Mouse (Mus musculus): ENCODE results near the gene Tln2. TPM values are rescaled to one million over a fixed set of nuclear protein-coding genes. Genes with fewer than 3 reads are reported as not detected.

The Tln2 gene
- polyA plus RNA-seq, 1 experiment from 2014 or later, result 24.0 TPM

- Histone ChIP-seq H3K27me3 (ENCODE audit: control insufficient read depth, insufficient read depth, low read length) (no peaks in the 10 kb centered on the region), H3K36me3 (ENCODE audit: control insufficient read depth, insufficient read depth, low read length) (no peaks in the 10 kb centered on the region; the same call in 1 of the 2 replicates), H3K4me1 (ENCODE audit: control insufficient read depth, insufficient read depth, low read length) (no peaks in the 10 kb centered on the region), H3K9me3 (ENCODE audit: control insufficient read depth, low read length) (no peaks in the 10 kb centered on the region), H3K27ac (ENCODE audit: low read depth, low read length) (no peak overlapping the region), H3K4me2 (replicated peaks; ENCODE audit: low read depth, low read length) (no peak overlapping the region), H3K4me3 (ENCODE audit: low read length) (no peak overlapping the region), H3K9ac (ENCODE audit: low read depth, low read length) (no peak overlapping the region)
- WGBS, result 66% methylated on average over 9 of the region's 9 CpGs
- ATAC-seq (ENCODE audit: low FRiP score, low TSS enrichment), result no peak
These were observed 341.5 kb downstream of the Tln2 start for GRCm38 (mm10) chr9:67218001-67218400.

DNA sequence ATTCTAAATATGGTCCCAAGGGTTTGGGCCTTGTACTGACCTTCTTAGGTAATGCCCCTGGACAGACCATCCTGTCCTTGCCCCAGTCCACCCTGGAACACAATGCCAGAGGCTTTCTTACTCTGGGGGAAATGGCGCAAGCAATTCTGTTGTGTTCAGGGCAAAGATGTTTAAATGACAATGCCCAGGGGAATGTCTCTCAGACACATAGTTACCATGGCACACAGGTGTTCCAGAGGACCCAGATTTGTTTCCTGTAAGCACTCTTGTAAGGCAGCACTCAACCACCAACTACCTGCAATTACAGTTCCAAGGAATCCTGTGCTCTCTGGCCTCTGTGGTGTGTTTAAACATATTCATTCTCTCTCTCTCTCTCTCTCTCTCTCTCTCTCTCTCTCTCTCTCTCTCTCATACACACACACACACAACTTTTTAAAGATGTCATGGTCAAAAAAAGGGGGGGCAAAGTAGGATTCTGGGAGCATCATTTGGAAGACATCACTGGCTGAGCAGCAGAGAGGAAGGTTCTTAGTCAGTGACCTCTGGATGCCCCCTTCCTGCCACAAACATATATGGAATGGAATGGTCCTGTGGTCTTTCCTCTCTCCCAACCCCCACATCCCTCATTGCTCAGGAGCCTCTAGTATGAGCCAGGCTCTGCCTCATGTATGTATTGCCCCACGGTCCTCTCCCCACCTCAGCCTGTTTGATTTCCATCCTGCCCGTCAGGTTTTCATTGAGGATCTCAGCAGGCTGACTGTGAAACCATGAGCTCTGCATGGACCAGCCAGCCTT lies 345.1 kb downstream of the Tln2 start:
- H3K9ac ChIP-seq (ENCODE audit: low read depth, low read length), result no peak overlapping the region
- 91% methylated on average over 3 of the region's 3 CpGs for WGBS

GRCm38 (mm10) chr9:67213275-67213674 lies 346.2 kb downstream of the Tln2 start:
- Histone ChIP-seq H3K4me3 (ENCODE audit: low read length) (no peak overlapping the region), H3K9ac (ENCODE audit: low read depth, low read length) (no peak overlapping the region), H3K4me2 (replicated peaks; ENCODE audit: low read depth, low read length) (peak overlapping the region; percentile 6; the same call in 1 of the 2 replicates), H3K27ac (ENCODE audit: low read depth, low read length) (no peak overlapping the region), H3K36me3 (ENCODE audit: control insufficient read depth, insufficient read depth, low read length) (no peaks in the 10 kb centered on the region), H3K4me1 (ENCODE audit: control insufficient read depth, insufficient read depth, low read length) (peaks cover 4% of the 10 kb centered on the region; the same call in 1 of the 2 replicates), H3K27me3 (ENCODE audit: control insufficient read depth, insufficient read depth, low read length) (no peaks in the 10 kb centered on the region), H3K9me3 (ENCODE audit: control insufficient read depth, low read length) (no peaks in the 10 kb centered on the region)
- ATAC-seq (ENCODE audit: low FRiP score, low TSS enrichment), result peak; percentile 82; the same call in 1 of the 2 replicates
- 61% methylated on average over 6 of the region's 6 CpGs for WGBS

More for the DNA sequence above, 345.1 kb downstream of the Tln2 start:
- no peaks in the 10 kb centered on the region for H3K9me3 ChIP-seq (ENCODE audit: control insufficient read depth, low read length)
- no peak overlapping the region for H3K4me3 ChIP-seq (ENCODE audit: low read length)
- ATAC-seq (ENCODE audit: low FRiP score, low TSS enrichment), result no peak
- H3K4me1 ChIP-seq (ENCODE audit: control insufficient read depth, insufficient read depth, low read length), result no peaks in the 10 kb centered on the region
- H3K27ac ChIP-seq (ENCODE audit: low read depth, low read length), result no peak overlapping the region
- H3K4me2 ChIP-seq (replicated peaks; ENCODE audit: low read depth, low read length), result no peak overlapping the region
- H3K27me3 ChIP-seq (ENCODE audit: control insufficient read depth, insufficient read depth, low read length), result no peaks in the 10 kb centered on the region
- H3K36me3 ChIP-seq (ENCODE audit: control insufficient read depth, insufficient read depth, low read length), result no peaks in the 10 kb centered on the region; the same call in 1 of the 2 replicates

DNA sequence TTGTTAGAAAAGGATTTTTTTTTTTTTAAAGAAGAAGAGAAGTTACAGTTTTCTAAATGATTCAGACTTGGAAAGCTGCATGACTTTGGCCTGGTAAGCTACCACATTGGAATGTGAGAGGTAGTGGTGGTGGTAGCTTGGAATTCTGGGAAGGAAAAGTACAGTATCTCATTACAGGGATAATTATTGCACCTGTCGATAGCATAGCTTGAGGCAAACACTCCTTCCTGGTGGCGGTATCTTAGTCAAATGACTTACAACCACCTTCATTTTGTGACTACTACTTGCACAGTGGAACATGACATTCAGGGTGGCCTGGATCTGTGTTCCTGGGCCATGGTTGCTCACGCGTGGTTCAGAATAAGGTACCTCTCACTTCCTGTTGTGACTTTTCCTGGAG lies 348.3 kb downstream of the Tln2 start:
- no peak overlapping the region for H3K27ac ChIP-seq (ENCODE audit: low read depth, low read length)
- peaks cover 6% of the 10 kb centered on the region; the same call in 1 of the 2 replicates for H3K4me1 ChIP-seq (ENCODE audit: control insufficient read depth, insufficient read depth, low read length)
- 89% methylated on average over 4 of the region's 4 CpGs for WGBS
- H3K4me3 ChIP-seq (ENCODE audit: low read length), result no peak overlapping the region
- ATAC-seq (ENCODE audit: low FRiP score, low TSS enrichment), result no peak
- H3K4me2 ChIP-seq (replicated peaks; ENCODE audit: low read depth, low read length), result no peak overlapping the region
- no peaks in the 10 kb centered on the region for H3K9me3 ChIP-seq (ENCODE audit: control insufficient read depth, low read length)
- no peak overlapping the region for H3K9ac ChIP-seq (ENCODE audit: low read depth, low read length)
- no peaks in the 10 kb centered on the region for H3K27me3 ChIP-seq (ENCODE audit: control insufficient read depth, insufficient read depth, low read length)
- no peaks in the 10 kb centered on the region for H3K36me3 ChIP-seq (ENCODE audit: control insufficient read depth, insufficient read depth, low read length)

GRCm38 (mm10) chr9:67209451-67209850 lies 350.1 kb downstream of the Tln2 start:
- 96% methylated on average over 9 of the region's 9 CpGs for WGBS
- H3K27me3 ChIP-seq (ENCODE audit: control insufficient read depth, insufficient read depth, low read length), result no peaks in the 10 kb centered on the region
- no peak overlapping the region for H3K27ac ChIP-seq (ENCODE audit: low read depth, low read length)
- no peak overlapping the region for H3K4me3 ChIP-seq (ENCODE audit: low read length)
- no peak for ATAC-seq (ENCODE audit: low FRiP score, low TSS enrichment)
- H3K9ac ChIP-seq (ENCODE audit: low read depth, low read length), result no peak overlapping the region
- H3K4me2 ChIP-seq (replicated peaks; ENCODE audit: low read depth, low read length), result no peak overlapping the region
- no peaks in the 10 kb centered on the region for H3K36me3 ChIP-seq (ENCODE audit: control insufficient read depth, insufficient read depth, low read length)
- peaks cover 6% of the 10 kb centered on the region; the same call in 1 of the 2 replicates for H3K4me1 ChIP-seq (ENCODE audit: control insufficient read depth, insufficient read depth, low read length)
- no peaks in the 10 kb centered on the region for H3K9me3 ChIP-seq (ENCODE audit: control insufficient read depth, low read length)

GRCm38 (mm10) chr9:67208420-67208819 lies 351.1 kb downstream of the Tln2 start:
- H3K4me2 ChIP-seq (replicated peaks; ENCODE audit: low read depth, low read length), result no peak overlapping the region
- no peak overlapping the region for H3K9ac ChIP-seq (ENCODE audit: low read depth, low read length)
- no peaks in the 10 kb centered on the region for H3K36me3 ChIP-seq (ENCODE audit: control insufficient read depth, insufficient read depth, low read length)
- no peak overlapping the region for H3K27ac ChIP-seq (ENCODE audit: low read depth, low read length)
- no peak overlapping the region for H3K4me3 ChIP-seq (ENCODE audit: low read length)
- ATAC-seq (ENCODE audit: low FRiP score, low TSS enrichment), result no peak
- WGBS, result 43% methylated on average over 3 of the region's 3 CpGs
- peaks cover 6% of the 10 kb centered on the region; the same call in 1 of the 2 replicates for H3K4me1 ChIP-seq (ENCODE audit: control insufficient read depth, insufficient read depth, low read length)
- H3K27me3 ChIP-seq (ENCODE audit: control insufficient read depth, insufficient read depth, low read length), result no peaks in the 10 kb centered on the region
- no peaks in the 10 kb centered on the region for H3K9me3 ChIP-seq (ENCODE audit: control insufficient read depth, low read length)

DNA sequence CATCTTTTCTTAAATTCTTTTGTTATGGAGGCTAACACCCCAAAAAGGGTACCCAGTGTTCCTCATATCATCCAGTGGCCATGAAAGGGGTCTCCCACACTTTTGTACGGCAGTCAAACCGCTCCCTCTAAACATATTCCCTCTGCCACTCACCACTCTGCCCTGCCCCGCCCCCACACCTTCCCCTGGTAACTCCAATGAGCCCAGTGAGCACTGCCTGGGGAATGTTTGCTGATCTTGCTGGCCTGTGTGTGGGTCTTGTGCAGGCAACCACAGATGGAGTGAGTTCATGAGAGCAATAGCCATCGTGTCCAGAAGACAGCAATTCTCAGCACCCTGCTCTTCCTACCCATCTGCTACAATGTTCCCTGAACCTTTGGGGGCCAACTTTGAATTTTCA lies 354.3 kb downstream of the Tln2 start:
- ATAC-seq (ENCODE audit: low FRiP score, low TSS enrichment), result no peak

GRCm38 (mm10) chr9:67196609-67197008 lies 362.9 kb downstream of the Tln2 start:
- WGBS, result 97% methylated on average over 8 of the region's 8 CpGs
- H3K27ac ChIP-seq (ENCODE audit: low read depth, low read length), result no peak overlapping the region
- no peaks in the 10 kb centered on the region for H3K27me3 ChIP-seq (ENCODE audit: control insufficient read depth, insufficient read depth, low read length)
- H3K4me2 ChIP-seq (replicated peaks; ENCODE audit: low read depth, low read length), result no peak overlapping the region
- H3K4me1 ChIP-seq (ENCODE audit: control insufficient read depth, insufficient read depth, low read length), result no peaks in the 10 kb centered on the region
- H3K9me3 ChIP-seq (ENCODE audit: control insufficient read depth, low read length), result no peaks in the 10 kb centered on the region; the same call in 1 of the 2 replicates
- H3K9ac ChIP-seq (ENCODE audit: low read depth, low read length), result no peak overlapping the region
- H3K4me3 ChIP-seq (ENCODE audit: low read length), result no peak overlapping the region
- no peak for ATAC-seq (ENCODE audit: low FRiP score, low TSS enrichment)
- H3K36me3 ChIP-seq (ENCODE audit: control insufficient read depth, insufficient read depth, low read length), result no peaks in the 10 kb centered on the region

More for the DNA sequence above, 354.3 kb downstream of the Tln2 start:
- H3K27ac ChIP-seq (ENCODE audit: low read depth, low read length), result no peak overlapping the region
- no peak overlapping the region for H3K4me3 ChIP-seq (ENCODE audit: low read length)
- H3K9me3 ChIP-seq (ENCODE audit: control insufficient read depth, low read length), result no peaks in the 10 kb centered on the region
- no peak overlapping the region for H3K9ac ChIP-seq (ENCODE audit: low read depth, low read length)
- no peak overlapping the region for H3K4me2 ChIP-seq (replicated peaks; ENCODE audit: low read depth, low read length)
- no peaks in the 10 kb centered on the region for H3K27me3 ChIP-seq (ENCODE audit: control insufficient read depth, insufficient read depth, low read length)
- peaks cover 6% of the 10 kb centered on the region; the same call in 1 of the 2 replicates for H3K4me1 ChIP-seq (ENCODE audit: control insufficient read depth, insufficient read depth, low read length)
- no peaks in the 10 kb centered on the region for H3K36me3 ChIP-seq (ENCODE audit: control insufficient read depth, insufficient read depth, low read length)
- 70% methylated on average over 4 of the region's 4 CpGs for WGBS

- ATAC-seq (ENCODE audit: low FRiP score, low TSS enrichment), result no peak
- no peak overlapping the region for H3K4me2 ChIP-seq (replicated peaks; ENCODE audit: low read depth, low read length)
- no peak overlapping the region for H3K4me3 ChIP-seq (ENCODE audit: low read length)
- no peaks in the 10 kb centered on the region for H3K27me3 ChIP-seq (ENCODE audit: control insufficient read depth, insufficient read depth, low read length)
- H3K4me1 ChIP-seq (ENCODE audit: control insufficient read depth, insufficient read depth, low read length), result no peaks in the 10 kb centered on the region
- H3K9me3 ChIP-seq (ENCODE audit: control insufficient read depth, low read length), result no peaks in the 10 kb centered on the region; the same call in 1 of the 2 replicates
- H3K9ac ChIP-seq (ENCODE audit: low read depth, low read length), result no peak overlapping the region
- no peak overlapping the region for H3K27ac ChIP-seq (ENCODE audit: low read depth, low read length)
- 64% methylated on average over 7 of the region's 7 CpGs for WGBS
- no peaks in the 10 kb centered on the region for H3K36me3 ChIP-seq (ENCODE audit: control insufficient read depth, insufficient read depth, low read length)
These were observed 364.2 kb downstream of the Tln2 start for GRCm38 (mm10) chr9:67195306-67195705.
